Comparison of ENCODE assay signal across 8 mouse cellular contexts in the genomic region with DNA sequence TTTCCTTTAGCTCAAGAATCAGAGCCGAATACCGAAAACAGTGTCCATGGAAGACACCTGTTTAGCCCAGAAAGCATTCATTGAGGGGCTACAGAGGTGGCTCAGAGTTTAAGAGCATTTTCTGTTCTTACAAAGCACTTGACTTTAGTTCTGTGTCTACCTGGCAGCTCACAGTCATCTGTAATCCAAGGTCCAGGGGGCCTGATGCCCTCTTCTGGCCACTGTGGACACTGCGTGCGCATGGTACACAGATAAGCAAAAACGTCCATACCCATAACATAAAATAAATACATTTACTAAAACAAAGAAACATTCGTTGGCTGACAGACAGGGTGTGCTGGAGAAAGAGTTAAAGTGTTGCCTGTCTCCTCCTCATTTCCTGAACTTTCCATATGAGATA. TPM values are rescaled to one million over a fixed set of nuclear protein-coding genes. Genes with fewer than 3 reads are reported as not detected.
A peak's percentile ranks its signal among the peaks of the same experiment; 100 is the strongest.
DNase-seq lines count a peak whose midpoint lies in the region; ATAC-seq and TF ChIP-seq lines count a peak whose summit lies in the region.

No protein-coding gene starts in this region.

- H3K4me2 ChIP-seq in forebrain, embryonic 14.5 days (ENCODE audit: low read length): no peak overlapping the region
- no peak overlapping the region for H3K4me2 ChIP-seq in forebrain, embryonic 16.5 days (ENCODE audit: low read length)

- no peaks in the 10 kb centered on the region for H3K27me3 ChIP-seq in forebrain, embryonic 14.5 days (replicated peaks; ENCODE audit: control insufficient read depth, insufficient read depth, low read length)
- no peaks in the 10 kb centered on the region for H3K27me3 ChIP-seq in forebrain, embryonic 16.5 days (replicated peaks; ENCODE audit: control insufficient read depth, insufficient read depth, low read length)
- no peaks in the 10 kb centered on the region for H3K27me3 ChIP-seq in spleen, adult 2 months (ENCODE audit: control insufficient read depth, insufficient read depth, low read length)

- H3K36me3 ChIP-seq in forebrain, embryonic 14.5 days (ENCODE audit: control insufficient read depth, insufficient read depth, low read length): no peaks in the 10 kb centered on the region
- no peaks in the 10 kb centered on the region for H3K36me3 ChIP-seq in forebrain, embryonic 16.5 days (ENCODE audit: control insufficient read depth, insufficient read depth)
- no peaks in the 10 kb centered on the region for H3K36me3 ChIP-seq in spleen, adult 2 months (ENCODE audit: control insufficient read depth, insufficient read depth, low read length)

- no peak overlapping the region for H3K4me3 ChIP-seq in forebrain, embryonic 14.5 days (ENCODE audit: low read depth, low read length)
- H3K4me3 ChIP-seq in forebrain, embryonic 16.5 days (replicated peaks; ENCODE audit: low read length): no peak overlapping the region
- H3K4me3 ChIP-seq in spleen, adult 2 months (ENCODE audit: extremely low read depth, insufficient read depth, insufficient read length): no peak overlapping the region

- no peak overlapping the region for H3K27ac ChIP-seq in forebrain, embryonic 14.5 days (ENCODE audit: low read depth, low read length)
- H3K27ac ChIP-seq in forebrain, embryonic 16.5 days (ENCODE audit: low read length): no peak overlapping the region
- H3K27ac ChIP-seq in spleen, adult 2 months (ENCODE audit: insufficient read depth, low read length): no peak overlapping the region

- DNase-seq in forebrain, embryonic 14.5 days (ENCODE audit: low spot score): peak; percentile 46
- DNase-seq in 3134 (ENCODE audit: extremely low read depth, insufficient read length, low spot score): peak; percentile 32
- peak; percentile 7 for DNase-seq in adrenal gland, adult 8-10 months
- peak; percentile 52 for DNase-seq in embryo, embryonic 9.5 days (ENCODE audit: extremely low spot score)
- peak; percentile 55 to 81 for DNase-seq in kidney, postnatal 25 days
- peak; percentile 58 for DNase-seq in lung, postnatal 25 days (ENCODE audit: low spot score)
- DNase-seq in spleen, adult 2 months (ENCODE audit: low read depth in 1 of 2, low spot score in 2 of 2): peak in 1 of 2 experiments; percentile 72

- no peaks in the 10 kb centered on the region for H3K9me3 ChIP-seq in forebrain, embryonic 14.5 days (replicated peaks; ENCODE audit: control insufficient read depth, low read length)
- H3K9me3 ChIP-seq in forebrain, embryonic 16.5 days (ENCODE audit: control insufficient read depth, low read length): no peaks in the 10 kb centered on the region

- peak; percentile 67; the same call in 1 of the 2 replicates for TF ChIP-seq CTCF in spleen, adult 2 months (IDR thresholded peaks at IDR 0.05; ENCODE audit: extremely low read depth, insufficient read depth, insufficient read length, insufficient replicate concordance)

- ATAC-seq in forebrain, embryonic 14.5 days: no peak
- no peak for ATAC-seq in forebrain, embryonic 16.5 days

- 59% methylated on average over 6 of the region's 6 CpGs for WGBS in forebrain, embryonic 14.5 days
- 55% methylated on average over 6 of the region's 6 CpGs for WGBS in forebrain, embryonic 16.5 days
- WGBS in spleen, adult 2 months: 71% methylated on average over 6 of the region's 6 CpGs

- H3K9ac ChIP-seq in forebrain, embryonic 14.5 days (ENCODE audit: low read length): no peak overlapping the region
- no peak overlapping the region for H3K9ac ChIP-seq in forebrain, embryonic 16.5 days (replicated peaks; ENCODE audit: low read depth, low read length)

- no peak for TF ChIP-seq POLR2A in spleen, adult 2 months (IDR thresholded peaks at IDR 0.05; ENCODE audit: low read depth, low read length)

- no peaks in the 10 kb centered on the region for H3K4me1 ChIP-seq in forebrain, embryonic 14.5 days (ENCODE audit: control insufficient read depth, insufficient read depth, low read length)
- H3K4me1 ChIP-seq in forebrain, embryonic 16.5 days (replicated peaks; ENCODE audit: control insufficient read depth, insufficient read depth, low read length): no peaks in the 10 kb centered on the region
- H3K4me1 ChIP-seq in spleen, adult 2 months (ENCODE audit: control insufficient read depth, insufficient read depth, insufficient read length): no peaks in the 10 kb centered on the region; the same call in 1 of the 2 replicates

RNA-seq across cellular contexts. Expression of a gene that starts 59.6 kb away (rescaled TPM):
- polyA plus RNA-seq in forebrain, embryonic 14.5 days (2014; fragmentation: Nextera tagmentation; extraction: Ambion mirVana): 0.12 and 0.18 TPM in 2 replicates
- 0.15 TPM in 1 of 2 replicates, not detected in the other for polyA plus RNA-seq in forebrain, embryonic 16.5 days (2015; fragmentation: Nextera tagmentation; extraction: Ambion mirVana)
- under 1 TPM in 1 of 4 experiments, not detected in 3; 0.09 TPM for total RNA-seq in adrenal gland, adult 8-10 months (2022)
- 0.05 and 0.07 TPM in 2 replicates for polyA plus RNA-seq in spleen, adult 2 months (2012; rRNA removed)
